Mouse (Mus musculus): Measurements from ENCODE around the gene Cfap97d1.
A peak's percentile ranks its signal among the peaks of the same experiment; 100 is the strongest.

Gene Cfap97d1

DNA sequence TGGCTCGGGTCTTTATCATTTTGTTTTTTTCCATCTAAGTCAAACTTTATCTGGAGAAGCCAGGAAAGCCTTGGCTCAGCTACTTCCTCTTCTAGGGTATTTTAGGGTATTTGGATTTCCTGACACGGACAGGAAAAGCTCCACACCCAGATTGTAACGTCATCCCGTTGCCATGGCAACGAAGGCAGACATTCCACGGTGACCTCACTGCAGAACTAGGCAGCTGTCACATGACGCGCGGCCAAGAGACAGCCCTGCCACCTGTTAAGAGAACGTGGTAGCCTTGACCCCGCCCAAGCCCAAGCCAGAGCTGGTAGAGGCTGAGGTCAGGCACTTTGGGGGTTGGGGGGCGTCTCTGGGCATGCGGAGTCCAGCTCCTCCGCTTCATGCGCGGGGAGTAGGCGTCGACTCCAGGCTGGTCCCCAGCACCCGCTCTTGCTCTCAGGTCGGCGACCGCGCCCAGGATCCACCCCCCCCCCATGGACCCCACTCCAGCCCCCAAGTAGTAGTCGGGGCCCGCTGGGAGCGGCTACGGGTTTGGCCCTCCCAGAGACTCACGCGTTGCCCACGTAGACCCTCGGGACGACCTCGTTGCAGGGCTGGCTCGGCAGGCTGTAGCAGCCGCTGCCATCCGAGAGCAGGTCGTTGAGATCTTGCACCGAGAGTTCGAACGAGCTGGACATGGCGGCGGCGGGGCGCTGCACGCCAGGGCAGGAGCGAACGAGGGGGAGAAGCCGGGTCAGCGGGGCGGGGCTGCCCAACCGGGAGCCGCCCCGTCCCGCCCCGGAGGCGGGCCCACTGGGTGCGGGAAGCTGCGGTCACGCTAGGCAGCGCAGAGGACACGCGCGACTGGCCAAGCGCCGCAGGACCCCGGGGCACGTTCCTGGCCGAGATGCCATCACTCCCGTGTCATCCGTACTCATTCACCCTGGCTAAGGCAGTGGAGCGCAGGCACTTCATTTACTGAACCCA lies at the start of gene Cfap97d1:
Cfap97d1 (plus strand) TSS at position 226 of the 972 bp plus-strand sequence.
- peak; percentile 98 for DNase-seq

DNA sequence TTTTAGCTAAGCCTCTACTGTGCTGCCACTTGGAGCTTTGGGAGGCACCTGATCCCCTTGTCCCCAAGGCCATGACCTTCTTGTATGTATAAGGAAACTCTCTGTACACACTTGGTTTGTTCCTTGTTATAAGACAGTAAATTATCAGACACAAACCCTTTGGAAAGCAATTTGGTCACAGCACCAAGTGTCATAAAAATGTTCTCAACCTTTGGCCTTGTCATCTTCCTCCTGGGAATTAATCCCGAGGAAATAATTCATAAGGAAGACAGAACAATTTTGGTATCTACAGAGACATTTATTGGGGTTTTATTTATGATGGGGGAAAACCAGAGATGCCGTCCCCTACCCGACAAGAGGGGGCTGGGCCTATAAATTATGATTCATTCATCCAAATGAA lies 48.3 kb upstream of the Cfap97d1 start:
- DNase-seq = no peak

DNA sequence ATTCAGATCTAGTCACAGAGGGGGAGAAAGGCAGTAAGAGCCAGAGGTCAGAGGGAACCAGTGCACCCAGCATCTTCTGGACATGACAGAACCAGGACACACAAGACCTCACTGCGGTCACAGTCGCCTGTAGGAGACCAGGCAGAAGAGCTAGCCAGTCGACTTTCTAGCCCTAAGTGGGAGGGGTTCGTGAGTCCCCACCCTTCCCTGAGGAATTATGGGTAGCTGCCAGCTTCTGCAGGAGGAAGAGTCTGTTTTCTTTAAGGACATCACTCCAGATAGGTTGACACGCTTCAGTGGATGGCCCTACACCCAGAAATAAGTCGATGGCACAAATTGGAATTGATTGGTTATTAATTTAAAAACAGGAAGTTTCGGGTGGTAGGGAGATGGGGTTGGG lies 47.7 kb upstream of the Cfap97d1 start:
- no peak for DNase-seq

DNA sequence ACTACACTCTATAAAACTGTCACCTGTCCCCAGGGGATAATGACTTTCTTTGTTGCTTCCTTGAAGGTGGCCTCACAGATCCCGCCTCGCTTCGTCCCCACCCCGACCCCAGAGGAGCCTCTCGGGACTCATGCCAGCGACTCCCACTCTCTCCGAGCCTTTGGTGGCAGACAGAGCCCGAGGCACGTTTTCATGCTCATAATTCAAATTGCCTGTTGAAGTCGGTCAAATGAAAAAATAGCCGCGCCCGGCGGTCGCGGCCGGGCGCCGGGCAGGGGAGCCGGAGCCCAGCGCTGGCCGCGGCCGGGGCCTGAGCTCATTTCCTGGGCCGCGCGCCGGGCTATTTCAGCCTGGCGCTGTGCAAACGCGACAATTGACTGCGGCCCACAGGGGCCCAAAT lies 47.0 kb upstream of the Cfap97d1 start:
- DNase-seq = peak; percentile 55

DNA sequence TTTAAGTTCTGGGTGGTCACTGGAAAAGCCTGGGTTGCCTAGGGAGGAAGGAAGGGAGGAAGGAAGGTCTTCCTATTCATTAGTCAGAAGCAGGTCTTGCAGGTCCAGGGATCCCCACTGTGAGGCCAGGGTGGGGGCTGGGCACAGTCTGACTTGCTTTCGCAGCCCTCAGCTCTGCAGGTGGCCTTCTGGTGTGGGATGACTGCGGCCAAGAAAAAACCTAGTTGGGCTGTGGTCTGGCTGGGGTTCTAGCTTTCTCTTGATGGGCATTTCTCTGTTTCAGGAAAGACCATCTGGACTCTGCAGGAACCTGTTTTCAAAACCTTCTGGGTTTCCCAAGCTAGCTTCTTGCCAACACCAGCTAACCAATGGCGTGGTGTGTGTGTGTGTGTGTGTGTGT lies 41.0 kb upstream of the Cfap97d1 start:
- peak; percentile 31 for DNase-seq

DNA sequence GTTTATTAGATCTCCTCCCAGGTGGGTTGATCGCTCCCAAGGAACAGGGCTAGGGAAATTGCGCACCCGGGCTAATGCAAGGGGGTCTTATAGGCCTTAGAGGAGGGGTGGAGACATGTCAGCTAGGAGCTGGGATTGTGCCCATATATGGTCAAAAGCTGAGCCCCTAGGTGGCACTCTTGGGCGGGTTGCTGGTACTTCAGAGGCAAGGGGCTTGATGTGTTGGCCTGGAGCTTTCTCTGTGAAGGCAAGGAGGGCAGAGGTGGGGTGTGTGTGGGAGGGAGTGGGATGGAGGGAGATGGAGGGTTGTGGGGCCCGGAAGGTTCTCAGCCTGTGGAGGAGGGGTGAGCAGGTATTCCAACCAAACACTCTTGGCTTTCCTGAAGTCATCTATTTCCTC lies 37.6 kb upstream of the Cfap97d1 start:
- DNase-seq = no peak

DNA sequence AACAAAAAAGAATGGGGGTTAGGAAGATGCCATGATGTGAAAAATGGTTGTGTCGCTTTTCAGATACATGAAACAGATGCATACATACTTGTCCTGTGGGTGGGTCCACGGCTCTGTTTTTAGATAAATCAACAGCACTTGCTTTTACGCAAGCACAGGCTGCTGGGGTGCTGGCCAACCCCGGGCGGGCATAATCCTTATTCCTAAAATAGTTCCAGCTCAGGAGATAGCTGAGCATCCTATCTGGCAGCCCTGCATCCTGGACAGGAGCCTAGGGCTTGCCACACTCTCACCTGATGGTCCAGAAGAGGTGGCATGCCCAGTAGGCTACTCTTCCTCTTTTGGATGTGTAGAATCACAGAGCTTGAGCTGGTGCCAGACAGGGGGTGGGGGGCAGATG lies 34.1 kb upstream of the Cfap97d1 start:
- no peak for DNase-seq

DNA sequence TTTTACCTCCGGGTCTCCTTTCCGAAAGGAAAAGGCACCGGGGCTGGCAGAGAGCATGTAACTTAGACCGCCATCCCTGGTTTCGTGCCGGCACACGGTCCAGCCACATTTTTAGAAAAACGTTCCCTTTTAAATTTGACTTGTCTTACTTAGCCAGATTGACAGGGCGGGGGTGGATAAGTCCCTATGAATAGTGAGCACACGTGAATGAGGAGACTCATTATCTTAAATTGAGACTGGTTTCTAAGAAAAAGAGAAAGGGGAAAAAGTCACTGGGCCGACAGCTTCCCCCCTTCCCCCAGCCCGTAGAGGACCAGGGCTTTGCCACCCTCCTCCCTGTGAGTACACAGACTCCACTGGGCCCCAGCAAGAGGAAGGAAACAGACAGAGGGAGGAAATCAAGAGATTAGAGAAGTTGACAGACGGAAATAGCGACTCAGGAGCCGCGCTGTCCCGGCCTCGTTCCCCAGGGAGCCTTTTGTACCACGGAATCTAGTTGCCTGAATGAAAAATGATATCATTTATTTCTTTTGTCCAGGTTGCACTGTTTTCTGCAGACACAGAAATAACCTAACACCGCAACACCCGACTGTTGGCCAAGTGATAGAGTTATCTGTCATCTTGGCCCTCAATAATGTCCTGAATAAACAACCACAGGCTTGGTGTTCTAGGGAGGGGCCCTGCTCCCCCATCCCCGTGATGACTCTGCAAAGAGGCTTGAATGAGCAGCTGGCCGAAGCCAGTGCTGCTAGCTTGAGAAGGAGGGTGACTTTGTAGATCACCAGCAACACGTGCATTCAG lies 31.3 kb upstream of the Cfap97d1 start:
- peak; percentile 81 for DNase-seq

DNA sequence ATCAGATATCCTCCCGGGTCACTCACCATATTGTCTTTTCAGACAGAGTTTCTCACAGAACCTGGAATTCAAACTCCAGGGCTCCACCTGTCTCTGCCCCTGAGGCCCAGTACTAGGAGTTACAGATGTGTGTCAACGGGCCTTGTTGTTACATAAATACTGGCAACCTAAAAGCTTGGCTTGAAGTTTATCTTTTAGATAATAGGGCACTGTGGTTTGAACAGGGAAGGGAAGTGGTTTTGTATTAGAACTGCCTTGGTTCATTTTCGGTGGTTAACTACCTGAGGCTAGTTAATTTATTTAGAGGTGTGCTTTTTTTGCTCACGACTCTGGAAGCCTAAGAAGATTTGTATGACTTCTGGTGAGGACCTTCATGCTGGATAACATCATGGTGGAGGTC lies 30.6 kb upstream of the Cfap97d1 start:
- DNase-seq = no peak

DNA sequence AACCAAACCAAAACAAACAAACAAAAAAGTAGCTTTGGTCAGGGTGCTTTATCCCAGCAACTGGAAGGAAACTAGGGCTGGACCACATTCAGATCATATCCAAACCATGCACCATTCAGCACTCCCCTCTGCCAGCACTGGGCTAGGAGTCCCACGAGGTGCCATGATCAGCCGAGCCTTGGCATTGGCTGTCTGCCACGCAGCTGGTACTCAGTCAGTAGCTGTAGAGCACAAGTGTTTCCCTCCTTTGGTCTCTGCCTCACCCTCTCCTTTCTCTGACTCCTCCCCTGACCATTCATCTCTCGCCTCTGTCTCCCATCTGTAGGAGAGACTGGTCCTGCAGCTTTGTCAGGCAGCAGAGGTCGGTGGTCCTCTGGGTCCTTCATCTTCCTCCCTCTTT lies 26.6 kb upstream of the Cfap97d1 start:
- no peak for DNase-seq

DNA sequence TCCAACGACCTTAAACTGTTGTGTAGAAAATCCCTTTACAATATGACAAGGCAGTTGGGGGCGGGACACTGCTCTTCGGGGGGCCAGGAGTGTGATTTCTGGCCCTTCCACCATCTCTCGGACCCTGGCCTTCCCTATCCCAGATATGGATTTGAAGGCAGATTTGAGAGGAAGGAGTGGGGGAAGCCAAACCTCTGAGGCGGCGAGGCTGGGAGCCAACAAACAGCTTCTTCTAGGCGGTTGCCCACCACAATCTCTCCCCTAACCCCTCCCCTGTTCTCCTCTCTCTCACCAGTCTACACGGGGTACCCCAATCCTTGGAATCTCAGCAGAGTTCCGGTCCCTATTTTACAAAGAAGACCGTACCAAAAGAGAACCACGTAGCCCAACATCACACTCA lies 21.0 kb upstream of the Cfap97d1 start:
- DNase-seq = no peak

DNA sequence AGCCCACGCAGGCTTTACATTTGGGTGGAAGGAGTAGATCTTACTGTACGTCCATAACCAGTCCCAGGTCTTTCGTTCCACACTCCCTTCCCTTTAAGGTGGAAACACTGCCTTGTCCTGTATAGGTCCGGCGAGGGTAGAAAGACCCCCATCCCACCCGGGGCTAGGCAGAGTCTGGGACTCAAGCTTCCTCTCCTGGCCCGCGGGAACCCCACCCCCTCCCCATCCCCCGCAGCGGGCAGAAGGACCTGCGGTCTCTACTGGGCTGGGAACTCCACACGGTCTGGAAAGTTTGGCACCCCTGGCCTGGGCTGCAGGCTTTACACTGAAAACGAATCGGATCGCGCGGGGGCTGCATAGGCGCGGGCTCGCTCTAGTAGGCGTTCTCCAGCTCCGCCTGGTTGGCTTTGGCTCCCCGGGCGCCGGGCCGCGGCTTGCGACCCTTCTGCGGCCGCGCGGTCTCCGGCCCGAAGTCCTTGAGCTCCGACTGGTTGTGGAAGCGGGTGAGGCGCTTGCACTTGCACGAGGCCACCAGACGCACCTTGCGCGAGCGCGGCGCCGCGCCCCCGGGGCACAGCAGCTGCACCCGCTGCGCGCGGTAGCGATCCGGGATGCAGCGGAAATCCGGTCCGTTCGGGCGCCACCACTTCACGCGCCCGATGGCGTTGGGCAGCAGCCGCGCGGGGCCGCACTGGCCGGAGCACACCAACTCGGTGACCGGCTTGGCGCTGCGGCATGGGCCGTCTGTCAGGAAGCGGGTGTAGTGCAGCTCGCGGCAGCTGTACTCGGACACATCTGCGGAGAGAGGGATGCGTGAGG lies 20.4 kb upstream of the Cfap97d1 start:
- DNase-seq = peak; percentile 60

DNA sequence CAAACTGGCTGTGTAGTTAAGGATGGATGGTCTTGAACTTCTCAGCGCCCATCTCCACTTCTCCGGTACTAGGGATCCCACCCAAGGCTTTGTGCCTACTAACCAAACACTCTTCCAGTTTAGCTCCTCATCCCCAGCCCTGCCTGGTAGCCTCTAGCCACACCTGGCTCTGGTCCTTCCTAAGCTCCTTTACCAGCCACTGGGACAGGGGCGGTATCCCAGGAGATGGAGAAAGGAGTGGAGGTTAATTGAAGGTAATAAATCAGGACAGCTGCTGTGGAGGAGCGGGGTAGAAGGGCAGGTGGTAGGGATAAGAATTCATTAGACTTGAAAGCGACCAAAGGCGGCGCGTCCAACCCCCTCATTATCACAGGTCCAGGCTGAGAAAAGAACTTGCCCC lies 19.4 kb upstream of the Cfap97d1 start:
- DNase-seq = no peak

DNA sequence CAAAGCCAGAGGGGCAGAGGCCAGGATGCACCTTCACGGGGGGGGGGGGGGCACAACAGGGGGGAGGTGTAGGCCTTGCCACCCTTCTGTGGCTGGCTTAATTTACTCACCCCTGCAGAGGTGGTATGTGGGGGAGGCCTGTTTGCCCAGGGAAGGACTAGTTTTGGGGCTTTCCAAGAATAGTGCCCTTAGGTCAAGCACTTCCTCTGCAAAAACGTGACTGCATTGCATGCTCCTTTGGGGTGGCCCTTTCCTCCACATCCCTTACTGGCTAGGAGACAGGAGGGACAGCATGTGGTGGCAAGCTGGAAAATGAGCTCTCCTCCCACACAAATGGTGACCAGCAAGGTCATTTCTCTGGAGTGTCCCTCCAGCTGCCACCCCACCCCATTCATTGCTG lies 18.5 kb upstream of the Cfap97d1 start:
- DNase-seq = no peak

DNA sequence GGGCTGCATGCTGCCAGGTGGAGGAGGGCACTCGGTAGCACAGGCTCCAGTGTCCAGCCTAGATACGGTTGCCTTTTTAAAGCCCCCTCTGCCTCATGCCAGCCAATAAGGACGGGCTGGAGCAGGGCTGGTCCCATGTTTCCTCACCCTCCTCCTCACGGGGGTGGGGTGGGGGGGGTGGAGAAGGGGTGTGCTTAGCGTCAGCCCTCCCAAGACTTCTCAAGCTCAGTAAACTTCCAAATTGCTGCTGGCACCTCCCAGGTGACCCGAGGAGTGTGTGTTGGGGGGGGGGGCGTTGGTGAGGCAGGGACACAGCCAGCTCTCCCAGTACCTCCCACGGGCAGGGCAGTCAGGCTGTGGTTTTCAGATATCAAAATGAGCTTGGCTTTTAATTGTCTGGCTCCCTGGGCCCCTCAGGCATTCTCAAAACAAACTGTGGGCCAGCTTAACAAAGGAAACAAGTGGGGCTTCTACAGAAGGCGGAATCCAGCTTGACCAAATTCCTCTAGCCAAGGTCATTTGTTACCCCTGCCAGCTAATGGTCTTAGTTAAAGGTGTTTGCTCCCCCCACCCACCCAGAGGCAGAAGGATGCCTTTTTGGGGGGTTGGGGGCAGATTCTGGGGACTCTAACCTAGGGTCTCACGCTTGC lies 17.0 kb upstream of the Cfap97d1 start, which contains the start of gene Sost:
Sost (minus strand) TSS at position 51 of the 650 bp plus-strand sequence.
- DNase-seq = no peak

DNA sequence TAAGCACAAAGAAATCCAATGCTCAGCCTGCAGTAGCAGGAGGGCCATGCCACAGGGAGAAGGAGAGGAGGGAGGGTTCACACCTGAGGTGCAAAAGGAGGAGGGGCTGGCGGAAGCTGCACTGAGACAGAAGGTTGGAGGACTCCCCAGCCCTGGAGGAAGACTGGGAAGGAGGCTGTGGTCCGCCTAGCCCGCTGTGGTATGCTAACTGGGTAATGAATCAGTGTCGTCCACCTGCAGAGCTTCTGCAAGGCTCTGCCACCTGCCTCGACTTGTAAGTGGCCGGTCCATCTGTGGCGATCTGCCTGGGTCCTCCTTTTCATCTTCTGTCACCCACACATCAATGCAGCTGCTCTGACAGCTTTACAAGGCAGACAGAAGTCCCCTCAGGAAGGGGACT lies 15.8 kb upstream of the Cfap97d1 start:
- no peak for DNase-seq

DNA sequence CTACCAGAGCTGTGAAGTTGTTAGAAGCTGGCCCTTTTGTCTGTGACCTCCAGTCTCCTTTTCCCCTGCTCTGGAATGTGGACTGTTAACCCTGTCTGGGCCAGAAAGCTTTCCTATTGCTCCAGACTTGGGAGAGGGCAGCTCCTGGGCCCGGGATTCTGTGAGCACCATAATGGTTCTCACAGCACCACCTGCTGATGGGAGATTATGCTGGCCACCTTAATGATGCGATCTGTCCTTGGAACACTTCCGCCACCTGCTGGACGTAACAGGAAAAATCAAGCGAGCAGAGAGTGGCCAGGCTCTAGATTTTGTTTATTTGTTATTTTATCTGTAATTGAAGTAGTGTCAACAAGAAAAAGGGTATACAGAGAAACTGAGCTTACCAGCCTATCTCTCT lies 15.3 kb upstream of the Cfap97d1 start:
- DNase-seq = peak; percentile 92

DNA sequence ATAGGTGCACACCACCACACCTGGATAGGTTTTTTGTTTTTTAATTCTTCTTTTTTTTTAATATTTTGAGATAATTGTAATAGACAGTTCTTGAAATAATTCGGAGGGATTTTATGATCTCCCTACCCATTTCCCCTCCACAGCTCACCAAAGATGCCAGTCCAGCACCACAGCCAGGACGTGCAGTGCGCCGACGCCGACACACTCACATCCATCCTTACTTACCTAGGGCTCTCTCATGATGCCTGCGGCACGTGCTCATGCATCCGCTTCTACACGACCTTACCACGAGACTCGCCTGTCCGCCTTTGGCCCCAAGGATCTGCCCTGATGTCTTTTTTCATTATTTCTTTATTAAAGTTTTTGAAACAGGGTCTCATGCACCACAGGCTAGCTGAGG lies 14.2 kb upstream of the Cfap97d1 start:
- DNase-seq = no peak

DNA sequence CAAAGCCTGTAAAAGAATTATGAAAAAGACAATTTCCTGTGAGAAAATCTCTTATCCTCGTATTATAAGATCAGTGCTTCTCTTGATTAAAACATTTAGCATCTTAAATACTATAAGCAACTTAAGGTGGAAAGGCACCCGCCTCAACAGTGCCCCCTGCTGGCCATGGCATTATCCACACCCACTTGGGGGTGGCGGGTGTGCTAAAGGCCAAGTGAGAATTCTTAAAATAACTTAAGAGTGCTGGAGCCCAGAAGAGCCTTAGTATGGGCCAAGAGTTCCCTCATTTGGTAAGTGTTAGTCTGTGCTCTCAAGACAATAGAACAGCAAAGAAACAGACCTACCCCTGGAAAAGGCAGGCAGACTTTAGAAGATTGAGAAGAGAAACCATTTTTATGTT lies 12.7 kb upstream of the Cfap97d1 start:
- DNase-seq = peak; percentile 57

DNA sequence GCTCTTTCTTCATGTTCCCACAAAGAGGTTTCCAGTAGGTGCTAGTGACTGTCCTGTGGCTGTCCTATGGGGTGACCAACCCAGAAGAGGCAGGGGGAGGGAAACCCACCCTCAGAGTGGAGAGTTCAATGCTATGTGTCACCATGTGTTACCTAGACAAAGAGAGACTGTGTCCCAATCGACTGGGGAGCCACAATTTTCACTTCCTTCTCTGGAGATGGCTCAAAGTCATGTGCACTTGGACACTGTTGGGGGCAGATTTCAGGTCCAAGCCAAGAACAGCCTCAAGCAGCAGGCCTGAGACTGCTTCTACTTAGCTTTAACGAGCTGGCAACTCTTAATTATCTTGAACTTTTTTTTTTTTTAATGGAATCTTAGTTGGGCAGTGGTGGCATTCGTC lies 12.0 kb upstream of the Cfap97d1 start:
- no peak for DNase-seq

DNA sequence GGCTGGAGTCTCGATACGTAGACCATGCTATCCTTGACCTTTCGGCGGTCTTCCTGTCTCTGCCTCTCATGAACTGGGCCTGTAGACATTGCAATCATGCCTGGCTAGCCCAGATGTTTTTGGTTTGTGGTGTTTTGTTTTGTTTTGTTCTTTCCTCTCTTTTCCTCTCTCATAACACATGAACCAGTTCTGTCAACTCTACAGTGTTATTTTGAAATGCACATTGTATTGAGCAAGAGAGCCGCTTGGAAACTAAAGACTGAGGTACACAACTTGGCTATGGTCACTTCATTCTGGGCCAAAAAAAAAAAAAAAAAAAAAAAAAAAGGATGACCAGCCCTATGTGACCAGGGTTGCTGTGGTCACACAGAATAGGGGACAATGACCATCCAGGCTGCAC lies 11.4 kb upstream of the Cfap97d1 start:
- no peak for DNase-seq

DNA sequence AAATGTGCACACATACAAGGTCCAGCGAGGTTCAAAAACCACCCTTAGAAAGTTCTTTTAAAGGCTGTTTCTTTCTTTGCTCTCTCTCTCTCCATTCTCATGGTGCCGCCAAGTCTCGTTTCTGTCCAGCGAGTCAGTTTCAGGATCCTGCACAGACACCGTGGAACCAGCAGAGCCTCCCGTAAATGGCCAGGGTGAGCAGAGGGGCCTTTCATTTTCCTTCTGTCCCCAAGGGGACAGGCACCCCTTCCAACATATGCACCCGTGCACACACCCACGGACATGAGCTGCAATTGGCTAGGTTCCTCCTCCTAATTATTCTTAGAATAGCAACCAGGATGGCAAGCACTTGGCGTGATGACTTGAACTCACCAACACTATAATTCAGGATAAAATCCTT lies 10.6 kb upstream of the Cfap97d1 start:
- DNase-seq = no peak
